Mouse (Mus musculus) myocyte (in vitro differentiated cells): ENCODE measurements around the gene Gm45233.

ENCODE experiments used
- MAX ChIP-seq: IDR thresholded peaks from one replicate; pipeline ENCODE4 v1.6.1; 2011; ENCODE audit warnings: low read depth, mild to moderate bottlenecking, control low read depth
- POLR2A ChIP-seq: IDR thresholded peaks from one replicate; pipeline ENCODE4 v1.6.1; 2011; ENCODE audit warnings: low read depth, mild to moderate bottlenecking, control low read depth, moderate library complexity; ENCODE audit not compliant: insufficient read length

- TF ChIP-seq POLR2A (no peak), MAX (no peak)
Observed at GRCm38 (mm10) chr7:43481191-43481590, 37.3 kb downstream of the Gm45233 start.
